Mouse (Mus musculus): ENCODE results near the gene Coro1a.

DNA sequence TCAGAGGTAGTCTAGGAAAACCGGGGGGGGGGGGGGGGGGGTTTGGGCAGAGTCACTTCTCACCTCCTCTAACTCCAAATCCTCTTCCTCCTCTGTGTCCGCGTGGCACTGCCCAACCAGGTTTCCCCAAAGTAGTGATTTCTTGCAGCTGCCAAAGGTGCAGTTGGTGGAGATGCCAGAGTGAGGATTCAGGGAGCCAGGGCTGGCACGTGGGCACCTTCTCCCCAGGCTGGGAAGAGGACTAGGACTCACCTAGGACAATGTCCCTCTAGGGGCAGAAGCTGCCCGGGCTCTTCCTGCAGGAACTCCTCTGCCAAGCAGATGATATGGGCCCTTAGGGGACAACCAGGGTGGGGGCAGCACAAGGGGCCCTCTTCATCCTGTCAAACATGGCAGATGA, 15.9 kb downstream of the Coro1a start:
- TF ChIP-seq POLR2A (IDR thresholded peaks at IDR 0.05; ENCODE audit: low read depth, low read length): no peak
- TF ChIP-seq CTCF (conservative IDR thresholded peaks at IDR 0.05; ENCODE audit: insufficient read depth, insufficient read length, low read depth, low read length): no peak

All from kidney, adult 2 months (tissue).